Mouse (Mus musculus) limb, embryonic 14.5 days (tissue): Measurements from ENCODE around the gene Prkar1a. TPM values are rescaled to one million over a fixed set of nuclear protein-coding genes. Genes with fewer than 3 reads are reported as not detected.
A peak's percentile ranks its signal among the peaks of the same experiment; 100 is the strongest.

Source experiments
- ATAC-seq: fragments of 200-750 bp; cut with Nextera tagmentation; 2 replicates; pipeline ENCODE4 v1.8.0; 2017; ENCODE audit warnings: low read depth, moderate number of reproducible peaks, moderate TSS enrichment; ENCODE audit not compliant: low FRiP score
- DNase-seq: peaks from one replicate; pipeline ENCODE4 v3.0.0-alpha.2; 2015; ENCODE audit warnings: low spot score
- H3K27ac ChIP-seq: fragments of 300-500 bp; sonication (generic); replicated peaks from 2 replicates; pipeline ENCODE4 v1.5.1; 2014; ENCODE audit warnings: low read depth, mild to moderate bottlenecking, low read length, moderate library complexity, mixed read lengths
- H3K27me3 ChIP-seq: fragments of 300-500 bp; sonication (generic); 2 replicates; pipeline ENCODE4 v1.6.1; 2014; ENCODE audit warnings: low read length, mixed read lengths; ENCODE audit not compliant: control insufficient read depth, insufficient read depth
- H3K36me3 ChIP-seq: fragments of 300-500 bp; sonication (generic); 2 replicates; pipeline ENCODE4 v1.6.1; 2014; ENCODE audit warnings: mild to moderate bottlenecking, low read length, moderate library complexity, mixed read lengths; ENCODE audit not compliant: control insufficient read depth, insufficient read depth
- H3K4me1 ChIP-seq: fragments of 300-500 bp; sonication (generic); 2 replicates; pipeline ENCODE4 v1.6.1; 2014; ENCODE audit warnings: antibody characterized with exemption, low read length, mixed read lengths; ENCODE audit not compliant: control insufficient read depth, insufficient read depth
- H3K4me2 ChIP-seq: fragments of 300-500 bp; sonication (generic); replicated peaks from 2 replicates; pipeline ENCODE4 v1.6.1; 2014; ENCODE audit warnings: low read depth, mild to moderate bottlenecking, low read length, moderate library complexity; ENCODE audit not compliant: severe bottlenecking
- H3K4me3 ChIP-seq: fragments of 300-500 bp; sonication (generic); replicated peaks from 2 replicates; pipeline ENCODE4 v1.5.1; 2014; ENCODE audit warnings: low read length
- H3K9ac ChIP-seq: fragments of 300-500 bp; sonication (generic); 2 replicates; pipeline ENCODE4 v1.6.1; 2014; ENCODE audit warnings: mild to moderate bottlenecking, low read depth, low read length, moderate library complexity; ENCODE audit not compliant: severe bottlenecking
- H3K9me3 ChIP-seq: fragments of 300-500 bp; sonication (generic); 2 replicates; pipeline ENCODE4 v1.6.1; 2016; ENCODE audit warnings: low read length; ENCODE audit not compliant: control insufficient read depth
- POLR2A ChIP-seq: fragments of 200-500 bp; IDR thresholded peaks from 2 replicates; pipeline ENCODE4 v1.8.0; 2012; ENCODE audit warnings: inconsistent platforms, mild to moderate bottlenecking, moderate library complexity, borderline replicate concordance; ENCODE audit not compliant: insufficient read depth, insufficient read length; ENCODE audit errors: extremely low read depth
- WGBS: fragments of 180-500 bp; shearing (Covaris S2); extraction: QIAGEN DNeasy Blood & Tissue Kit; methylation state at CpG from one replicate; pipeline ENCODE4 v1.1.7; 2014; 5-methylcytosine and 5-hydroxymethylcytosine counted together
- polyA plus RNA-seq, 2 experiments: library from polyadenylated mRNA; depleted of rRNA in 1 of 2; stranded (reverse) in 1 of 2; unstranded in 1 of 2; fragments of >200 nt; fragmentation: Nextera tagmentation in 1 of 2; extraction: Ambion mirVana in 1 of 2; gene quantifications; 2 replicates each; pipeline versions ENCODE4 v1.2.1 to v1.2.3; 2012 to 2014

Prkar1a gene
- polyA plus RNA-seq, 2 experiments: 194 to 359 TPM

GRCm38 (mm10) chr11:109629021-109629521 lies 20.1 kb upstream of the Prkar1a start:
- no peak for TF ChIP-seq POLR2A
- DNase-seq (no peak), ATAC-seq (no peak)
- Histone ChIP-seq H3K9ac (no peak overlapping the region), H3K4me2 (no peak overlapping the region), H3K27ac (no peak overlapping the region), H3K9me3 (no peaks in the 10 kb centered on the region), H3K36me3 (no peaks in the 10 kb centered on the region), H3K4me1 (no peaks in the 10 kb centered on the region), H3K4me3 (no peak overlapping the region), H3K27me3 (no peaks in the 10 kb centered on the region)
- 46% methylated on average over 10 of the region's 10 CpGs for WGBS

- no peak overlapping the region for H3K27ac ChIP-seq
- ATAC-seq (no peak), DNase-seq (no peak)
- no peaks in the 10 kb centered on the region for H3K27me3 ChIP-seq
- H3K9ac ChIP-seq: no peak overlapping the region
- H3K36me3 ChIP-seq: no peaks in the 10 kb centered on the region
- H3K4me1 ChIP-seq: no peaks in the 10 kb centered on the region
- H3K9me3 ChIP-seq: no peaks in the 10 kb centered on the region
- no peak overlapping the region for H3K4me3 ChIP-seq
- no peak for TF ChIP-seq POLR2A
- whole genome bisulfite sequencing: 79% methylated on average over 9 of the region's 9 CpGs
- H3K4me2 ChIP-seq: no peak overlapping the region
Measured at GRCm38 (mm10) chr11:109634928-109635327, 14.3 kb upstream of the Prkar1a start.

DNA sequence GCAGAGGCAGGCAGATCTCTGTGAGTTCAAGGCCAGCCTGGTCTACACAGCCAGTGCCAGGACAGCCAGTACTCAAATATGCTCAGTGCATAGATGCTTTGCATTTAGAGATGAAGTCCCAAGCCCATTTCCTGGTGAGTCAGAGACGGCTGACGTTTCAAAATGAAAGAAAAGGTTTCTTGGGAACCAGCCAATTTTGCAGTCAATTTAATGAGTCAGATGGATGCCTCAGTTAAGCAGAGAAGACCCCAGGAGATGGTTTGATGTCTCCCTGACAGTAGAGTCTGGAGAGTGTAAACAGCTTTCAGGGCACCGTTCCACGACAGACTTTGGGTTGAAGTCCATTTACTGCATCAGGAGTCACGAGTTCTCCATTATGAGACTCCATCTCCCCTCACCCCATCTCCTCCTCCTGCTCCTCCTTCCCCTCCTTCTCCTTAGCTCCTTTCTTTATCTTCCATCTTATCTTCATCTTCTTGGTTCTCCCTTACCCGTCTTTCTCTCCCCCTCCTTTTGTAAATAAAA lies 13.3 kb upstream of the Prkar1a start:
- Histone ChIP-seq H3K4me3 (no peak overlapping the region), H3K4me1 (no peaks in the 10 kb centered on the region), H3K36me3 (no peaks in the 10 kb centered on the region), H3K9me3 (no peaks in the 10 kb centered on the region), H3K9ac (no peak overlapping the region), H3K27ac (no peak overlapping the region), H3K27me3 (no peaks in the 10 kb centered on the region), H3K4me2 (no peak overlapping the region)
- TF ChIP-seq POLR2A: no peak
- ATAC-seq (no peak), DNase-seq (no peak)
- WGBS: 70% methylated on average over 6 of the region's 6 CpGs

- Histone ChIP-seq H3K9ac (no peak overlapping the region), H3K36me3 (no peaks in the 10 kb centered on the region), H3K4me2 (no peak overlapping the region), H3K4me3 (no peak overlapping the region), H3K9me3 (no peaks in the 10 kb centered on the region), H3K27ac (no peak overlapping the region), H3K4me1 (no peaks in the 10 kb centered on the region), H3K27me3 (no peaks in the 10 kb centered on the region)
- WGBS: 67% methylated on average over 5 of the region's 5 CpGs
- ATAC-seq (no peak), DNase-seq (no peak)
- no peak for TF ChIP-seq POLR2A
Measured at GRCm38 (mm10) chr11:109641498-109642222, 7.5 kb upstream of the Prkar1a start.

- H3K27ac ChIP-seq: no peak overlapping the region
Measured at GRCm38 (mm10) chr11:109648510-109648909, 695 bp upstream of the Prkar1a start.

More at GRCm38 (mm10) chr11:109648510-109648909, 695 bp upstream of the Prkar1a start:
- no peak for ATAC-seq
- H3K36me3 ChIP-seq: no peaks in the 10 kb centered on the region
- no peaks in the 10 kb centered on the region for H3K27me3 ChIP-seq
- H3K9ac ChIP-seq: no peak overlapping the region
- 47% methylated on average over 7 of the region's 7 CpGs for WGBS
- no peak overlapping the region for H3K4me3 ChIP-seq
- TF ChIP-seq POLR2A: no peak
- H3K4me2 ChIP-seq: no peak overlapping the region
- peak; percentile 54 for DNase-seq
- no peaks in the 10 kb centered on the region for H3K9me3 ChIP-seq
- H3K4me1 ChIP-seq: peaks cover 10% of the 10 kb centered on the region; the same call in 1 of the 2 replicates
